Mouse (Mus musculus) intestine, embryonic 16.5 days (tissue): Measurements from ENCODE around the gene Tmem203. TPM values are rescaled to one million over a fixed set of nuclear protein-coding genes. Genes with fewer than 3 reads are reported as not detected.

Experiments
- ATAC-seq: fragments of 200-750 bp; cut with Nextera tagmentation; 2 replicates; pipeline ENCODE4 v1.8.0; 2017; ENCODE audit warnings: moderate TSS enrichment, moderate library complexity
- H3K27ac ChIP-seq: fragments of 300-500 bp; sonication (generic); 2 replicates; pipeline ENCODE4 v1.5.1; 2014; ENCODE audit warnings: mild to moderate bottlenecking, low read length
- H3K27me3 ChIP-seq: fragments of 300-500 bp; sonication (generic); replicated peaks from 2 replicates; pipeline ENCODE4 v1.6.1; 2014; ENCODE audit warnings: low read length, control low read depth, mixed read lengths; ENCODE audit not compliant: control insufficient read depth, insufficient read depth
- H3K36me3 ChIP-seq: fragments of 300-500 bp; sonication (generic); 2 replicates; pipeline ENCODE4 v1.6.1; 2014; ENCODE audit warnings: low read length, control low read depth; ENCODE audit not compliant: control insufficient read depth, insufficient read depth
- H3K4me1 ChIP-seq: fragments of 300-500 bp; sonication (generic); 2 replicates; pipeline ENCODE4 v1.6.1; 2014; ENCODE audit warnings: low read length, control low read depth, mixed read lengths; ENCODE audit not compliant: control insufficient read depth, insufficient read depth
- H3K4me2 ChIP-seq: fragments of 300-500 bp; sonication (generic); 2 replicates; pipeline ENCODE4 v1.6.1; 2014; ENCODE audit warnings: low read depth, low read length, control low read depth
- H3K4me3 ChIP-seq: fragments of 300-500 bp; sonication (generic); 2 replicates; pipeline ENCODE4 v1.5.1; 2014; ENCODE audit warnings: mild to moderate bottlenecking, low read length
- H3K9ac ChIP-seq: fragments of 300-500 bp; sonication (generic); 2 replicates; pipeline ENCODE4 v1.6.1; 2014; ENCODE audit warnings: low read depth, low read length
- H3K9me3 ChIP-seq: fragments of 300-500 bp; sonication (generic); 2 replicates; pipeline ENCODE4 v1.6.1; 2016; ENCODE audit warnings: low read length, control low read depth; ENCODE audit not compliant: control insufficient read depth
- WGBS: fragments of 180-500 bp; shearing (Covaris S2); extraction: QIAGEN DNeasy Blood & Tissue Kit; methylation state at CpG from one replicate; pipeline ENCODE4 v1.1.7; 2014; 5-methylcytosine and 5-hydroxymethylcytosine counted together
- polyA plus RNA-seq: library from polyadenylated mRNA; unstranded; fragments of >200 nt; fragmentation: Nextera tagmentation; extraction: Ambion mirVana; gene quantifications from 2 replicates; pipeline ENCODE4 v1.2.1, GENCODE M21; 2015

Gene Tmem203
- polyA plus RNA-seq, 1 experiment from 2014 or later, result 23.1 TPM

DNA sequence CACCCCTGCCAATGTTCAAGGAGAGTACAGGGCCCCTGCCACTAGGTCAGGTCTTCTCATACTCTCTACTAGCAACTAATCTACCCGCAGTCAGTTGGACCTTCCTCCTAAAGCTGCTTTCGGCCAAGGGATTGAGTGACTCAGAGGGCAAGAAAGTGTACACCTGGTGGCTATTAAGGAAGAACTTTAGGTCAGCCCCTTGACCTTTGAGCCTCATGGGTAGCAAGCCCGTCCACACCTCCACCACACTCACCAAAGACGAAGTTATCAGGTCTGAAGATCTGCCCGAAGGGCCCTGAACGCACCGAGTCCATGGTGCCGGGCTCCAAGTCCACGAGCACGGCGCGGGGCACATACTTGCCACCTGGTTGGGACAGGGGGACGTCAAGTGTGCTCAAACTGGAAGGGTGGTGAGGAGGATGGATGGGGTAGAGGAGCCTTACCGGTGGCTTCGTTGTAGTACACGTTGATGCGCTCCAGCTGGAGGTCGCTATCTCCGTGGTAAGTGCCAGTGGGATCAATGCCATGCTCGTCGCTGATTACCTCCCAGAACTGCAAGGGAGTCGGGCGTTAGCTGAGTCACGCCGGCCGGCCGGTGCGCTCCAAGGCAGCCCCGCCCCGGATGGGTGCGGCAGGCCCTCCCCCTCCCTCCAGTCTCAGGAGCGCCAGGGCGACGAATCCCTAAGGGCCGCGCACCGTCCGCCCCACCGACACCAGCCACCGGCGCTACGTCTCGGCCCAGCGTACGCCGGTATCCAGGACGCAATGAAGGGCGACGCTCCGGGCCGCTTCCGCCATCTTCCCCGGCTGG, 31.4 kb upstream of the Tmem203 start:
- H3K4me1 ChIP-seq, result peaks cover 29% of the 10 kb centered on the region
- 1% methylated on average over 50 of the region's 53 CpGs for WGBS
- peak overlapping the region; percentile 89 for H3K9ac ChIP-seq
- peak overlapping the region; percentile 73 for H3K4me2 ChIP-seq
- H3K36me3 ChIP-seq, result 0 out of 2 replicates have a peak, but pooled peaks cover 4% of the 10 kb centered on the region
- peak; percentile 69 for ATAC-seq
- H3K4me3 ChIP-seq, result peak overlapping the region; percentile 86
- peak overlapping the region; percentile 98 for H3K27ac ChIP-seq
- no peaks in the 10 kb centered on the region for H3K9me3 ChIP-seq
- no peaks in the 10 kb centered on the region for H3K27me3 ChIP-seq

DNA sequence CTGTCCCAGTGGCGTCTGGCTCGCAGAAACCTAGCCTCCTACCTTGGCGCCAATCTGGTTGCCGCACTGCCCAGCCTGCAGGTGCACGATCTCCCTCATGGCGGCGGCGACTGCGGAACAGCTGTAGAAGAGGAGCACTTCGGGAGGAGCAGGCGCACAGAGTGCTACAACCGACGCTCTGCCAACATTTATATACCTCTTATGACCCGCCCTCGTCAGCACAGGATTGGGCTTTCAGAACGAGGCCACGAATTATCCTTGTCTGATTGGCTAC, 30.8 kb upstream of the Tmem203 start, which contains the start of gene Tubb4b:
Gene Tubb4b, minus strand, starts transcription at position 211 of the 274 bp plus-strand sequence.
- Histone ChIP-seq H3K27me3 (no peaks in the 10 kb centered on the region), H3K4me2 (peak within 1 kb of the TSS; percentile 73), H3K36me3 (0 out of 2 replicates have a peak, but pooled peaks cover 4% of the 10 kb centered on the region), H3K4me3 (peak within 1 kb of the TSS; percentile 86), H3K4me1 (peaks cover 34% of the 10 kb centered on the region), H3K9me3 (no peaks in the 10 kb centered on the region), H3K27ac (peak within 1 kb of the TSS; percentile 99), H3K9ac (peak within 1 kb of the TSS; percentile 89)
- under 1% methylated on average over 17 of the region's 17 CpGs for WGBS
- no peak for ATAC-seq

DNA sequence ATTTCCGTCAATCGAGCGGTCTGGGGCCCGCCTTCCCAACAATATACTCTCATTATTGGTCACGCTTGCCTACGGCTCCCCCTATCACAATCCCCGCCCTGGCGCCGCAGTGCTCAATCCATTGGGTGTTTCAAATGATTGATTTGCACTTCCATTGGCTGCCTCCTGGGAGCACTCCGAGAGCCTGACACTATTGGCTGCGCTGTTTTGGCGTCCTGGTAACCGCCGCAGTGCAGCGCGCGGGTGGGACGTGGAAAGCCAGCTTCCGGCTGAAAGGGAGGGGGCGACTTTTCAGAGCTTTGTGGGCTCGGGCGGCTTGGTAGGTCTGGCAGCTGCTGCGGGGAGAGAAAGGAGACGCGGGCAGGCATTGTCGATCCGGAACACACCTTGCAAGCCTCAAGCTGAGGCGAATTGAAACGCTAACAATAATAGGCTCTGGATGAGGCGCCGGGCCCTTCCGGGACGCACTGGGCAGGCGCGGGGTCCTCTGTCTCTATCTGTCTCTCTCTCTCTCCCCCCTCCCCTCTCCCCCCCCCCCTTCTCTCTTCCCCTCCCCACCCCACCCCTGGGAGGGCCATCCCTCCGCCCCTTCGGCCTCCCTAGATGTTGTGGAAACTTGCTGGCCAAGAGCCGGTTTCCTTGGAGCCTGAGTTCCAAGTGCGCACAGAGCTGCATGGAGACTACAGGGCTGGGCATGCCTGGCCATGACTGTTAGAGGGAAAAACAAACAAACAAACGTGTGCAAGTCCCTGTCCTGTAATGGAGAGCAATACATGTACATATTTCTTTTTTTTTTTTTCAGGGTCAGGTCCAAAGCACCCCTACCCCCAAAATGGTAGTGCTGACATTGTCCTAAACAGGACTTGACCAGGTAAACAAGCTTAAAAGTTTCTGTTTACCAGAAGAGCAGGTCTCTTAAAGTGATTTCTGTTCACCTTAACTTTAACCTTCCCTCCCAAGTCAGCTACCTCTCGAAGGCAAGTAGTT, 30.2 kb upstream of the Tmem203 start:
- WGBS, result 2% methylated on average over 41 of the region's 41 CpGs
- peak; percentile 94 for ATAC-seq
- peaks cover 34% of the 10 kb centered on the region for H3K4me1 ChIP-seq
- H3K27ac ChIP-seq, result peak overlapping the region; percentile 99
- peak overlapping the region; percentile 56 for H3K4me2 ChIP-seq
- peak overlapping the region; percentile 65 for H3K4me3 ChIP-seq
- 0 out of 2 replicates have a peak, but pooled peaks cover 4% of the 10 kb centered on the region for H3K36me3 ChIP-seq
- no peaks in the 10 kb centered on the region for H3K27me3 ChIP-seq
- no peaks in the 10 kb centered on the region for H3K9me3 ChIP-seq
- peak overlapping the region; percentile 76 for H3K9ac ChIP-seq

DNA sequence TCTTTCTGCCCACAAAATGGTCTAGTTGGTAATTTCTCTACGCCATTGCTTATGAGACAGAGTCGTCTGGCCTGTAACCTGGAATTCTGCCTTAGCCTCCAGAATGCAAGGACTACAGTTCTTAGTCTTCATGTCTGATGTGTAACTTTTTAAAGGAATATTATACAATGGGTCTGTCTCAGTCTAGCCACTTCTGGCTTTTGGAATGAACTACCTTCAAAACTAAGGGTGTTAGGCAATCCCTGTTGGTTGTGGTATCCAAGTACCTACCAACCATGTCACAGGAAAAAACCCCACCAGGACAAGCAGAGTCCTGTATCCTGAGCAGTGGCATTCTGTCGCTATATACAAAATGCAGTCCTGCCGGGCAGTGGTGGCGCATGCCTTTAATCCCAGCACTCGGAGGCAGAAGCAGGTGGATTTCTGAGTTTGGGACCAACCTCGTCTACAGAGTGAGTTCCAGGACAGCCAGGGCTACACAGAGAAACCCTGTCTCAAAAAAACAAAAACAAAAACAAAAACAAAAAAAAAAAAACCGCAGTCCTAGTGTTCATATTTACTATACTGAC, 29.3 kb upstream of the Tmem203 start:
- 0 out of 2 replicates have a peak, but pooled peaks cover 4% of the 10 kb centered on the region for H3K36me3 ChIP-seq
- peak overlapping the region; percentile 99 for H3K27ac ChIP-seq
- ATAC-seq, result no peak
- WGBS, result 75% methylated on average over 8 of the region's 8 CpGs
- no peaks in the 10 kb centered on the region for H3K27me3 ChIP-seq
- peaks cover 34% of the 10 kb centered on the region for H3K4me1 ChIP-seq
- H3K9ac ChIP-seq, result peak overlapping the region; percentile 76
- H3K4me3 ChIP-seq, result peak overlapping the region; percentile 65
- H3K9me3 ChIP-seq, result no peaks in the 10 kb centered on the region
- peak overlapping the region; percentile 56 for H3K4me2 ChIP-seq

DNA sequence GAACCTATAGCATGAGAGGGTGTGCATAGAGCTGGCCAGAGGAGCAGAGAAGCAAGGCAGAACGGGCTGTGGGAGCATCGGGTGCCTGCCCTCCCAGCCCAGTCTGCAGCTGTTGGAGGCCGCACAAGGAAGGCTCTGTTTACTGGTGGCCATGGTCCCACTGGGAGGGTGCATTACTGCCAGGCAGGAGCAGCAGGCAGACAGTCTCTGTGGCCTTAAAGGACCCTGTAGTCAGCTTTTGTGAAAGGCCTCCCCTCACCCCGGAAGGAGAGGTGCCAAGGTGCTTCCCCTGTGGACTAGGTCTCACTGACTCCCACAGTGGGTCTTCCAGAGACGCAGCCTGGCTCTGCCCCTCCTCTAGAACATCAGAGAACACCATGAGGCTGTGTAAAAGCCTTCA, 28.4 kb upstream of the Tmem203 start:
- no peak overlapping the region for H3K4me3 ChIP-seq
- H3K27ac ChIP-seq, result no peak overlapping the region
- peaks cover 28% of the 10 kb centered on the region for H3K4me1 ChIP-seq
- H3K27me3 ChIP-seq, result no peaks in the 10 kb centered on the region
- no peak overlapping the region for H3K4me2 ChIP-seq
- no peak overlapping the region for H3K9ac ChIP-seq
- 79% methylated on average over 5 of the region's 5 CpGs for WGBS
- 0 out of 2 replicates have a peak, but pooled peaks cover under 1% of the 10 kb centered on the region for H3K36me3 ChIP-seq
- H3K9me3 ChIP-seq, result no peaks in the 10 kb centered on the region
- ATAC-seq, result no peak

DNA sequence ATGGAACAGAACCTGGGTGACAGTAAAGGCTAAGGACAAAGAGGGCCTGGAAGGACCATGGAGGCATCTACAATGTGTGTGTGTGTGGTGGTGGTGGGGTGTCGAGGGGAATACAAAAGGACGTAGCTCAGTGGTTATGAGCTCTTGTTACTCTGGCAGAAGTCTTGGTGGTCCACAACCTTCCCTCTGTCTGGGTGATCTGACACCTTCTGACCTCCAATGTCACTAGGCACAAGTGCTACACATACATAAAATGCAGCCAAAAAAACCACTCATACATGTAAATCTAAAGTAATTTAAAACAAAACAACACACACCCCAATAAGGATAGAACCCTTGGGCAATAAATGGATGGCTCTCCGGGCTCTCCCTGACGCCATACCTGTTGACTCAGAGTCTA, 27.8 kb upstream of the Tmem203 start:
- Histone ChIP-seq H3K27ac (no peak overlapping the region), H3K27me3 (no peaks in the 10 kb centered on the region), H3K36me3 (no peaks in the 10 kb centered on the region), H3K9ac (no peak overlapping the region), H3K4me1 (peaks cover 27% of the 10 kb centered on the region), H3K4me3 (no peak overlapping the region), H3K9me3 (no peaks in the 10 kb centered on the region), H3K4me2 (no peak overlapping the region)
- WGBS, result 87% methylated on average over 4 of the region's 4 CpGs
- no peak for ATAC-seq

DNA sequence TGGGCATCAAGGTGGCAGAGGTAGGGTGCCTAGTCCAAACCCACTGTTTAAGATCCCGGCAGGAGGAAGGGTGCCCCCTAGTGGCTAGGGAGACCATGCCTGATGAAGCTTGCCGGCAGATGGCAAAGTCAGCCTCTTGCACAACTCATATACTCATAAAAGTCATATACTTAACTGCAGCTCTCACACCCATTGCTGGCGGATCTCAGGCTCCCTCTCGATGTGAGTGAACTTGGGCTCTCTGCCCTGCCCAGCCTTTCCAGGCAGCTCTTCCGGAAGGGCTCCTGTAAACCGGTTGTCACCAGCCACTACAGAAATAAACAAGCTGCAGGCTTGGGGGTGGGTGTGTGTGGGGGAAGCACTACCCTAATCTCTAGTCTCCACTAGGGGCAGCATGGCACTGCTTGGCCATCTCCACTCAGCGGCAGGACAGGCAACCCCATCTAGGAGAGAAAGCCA, 26.8 kb upstream of the Tmem203 start:
- H3K27me3 ChIP-seq, result no peaks in the 10 kb centered on the region
- no peaks in the 10 kb centered on the region for H3K36me3 ChIP-seq
- H3K27ac ChIP-seq, result peak overlapping the region; percentile 78
- peak overlapping the region; percentile 61 for H3K9ac ChIP-seq
- H3K4me2 ChIP-seq, result peak overlapping the region; percentile 44
- under 1% methylated on average over 7 of the region's 7 CpGs for WGBS
- ATAC-seq, result peak; percentile 32
- peak overlapping the region; percentile 31 for H3K4me3 ChIP-seq
- no peaks in the 10 kb centered on the region for H3K9me3 ChIP-seq
- H3K4me1 ChIP-seq, result peaks cover 28% of the 10 kb centered on the region

DNA sequence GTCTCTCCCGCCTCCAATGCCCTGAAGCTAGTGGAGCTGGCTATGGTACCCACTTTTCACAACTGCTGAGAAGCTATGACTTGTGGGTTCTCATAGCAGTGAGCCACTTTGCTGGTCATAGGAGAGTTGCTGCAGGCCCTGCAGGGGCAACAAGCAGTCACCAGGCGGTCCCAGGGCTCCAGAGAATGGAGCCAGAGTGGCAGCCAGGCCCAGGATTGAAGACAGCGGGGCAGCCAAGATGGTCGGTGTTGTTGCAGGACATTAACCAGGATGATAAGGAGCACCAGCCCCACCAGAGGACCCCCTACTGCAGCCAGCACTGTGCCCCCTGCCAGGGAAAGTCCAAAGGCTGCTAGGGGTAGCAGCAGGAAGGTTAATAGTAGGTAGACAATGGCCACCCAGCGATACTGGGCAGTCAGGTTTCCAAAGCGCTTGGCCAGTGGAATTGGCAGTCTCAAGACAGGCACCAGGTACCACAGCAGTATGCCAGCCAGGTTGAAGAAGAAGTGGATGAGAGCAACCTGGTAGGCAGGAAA, 26.2 kb upstream of the Tmem203 start:
- peak overlapping the region; percentile 61; the same call in 1 of the 2 replicates for H3K9ac ChIP-seq
- no peaks in the 10 kb centered on the region for H3K36me3 ChIP-seq
- H3K27ac ChIP-seq, result peak overlapping the region; percentile 78
- peak overlapping the region; percentile 44 for H3K4me2 ChIP-seq
- ATAC-seq, result no peak
- WGBS, result 76% methylated on average over 6 of the region's 6 CpGs
- H3K27me3 ChIP-seq, result no peaks in the 10 kb centered on the region
- peak overlapping the region; percentile 7; the same call in 1 of the 2 replicates for H3K4me3 ChIP-seq
- no peaks in the 10 kb centered on the region for H3K9me3 ChIP-seq
- peaks cover 30% of the 10 kb centered on the region for H3K4me1 ChIP-seq
